Mouse (Mus musculus) cerebellum, postnatal 14 days (tissue): ENCODE data around the gene Snap29.

Experiments used
- DNase-seq, 2 experiments: peaks; one replicate each; pipeline ENCODE4 v3.0.0; 2021; ENCODE audit warnings: mixed read lengths in 2 of 2

The Snap29 gene

GRCm38 (mm10) chr16:17405736-17406443 is at the start of gene Snap29, which contains the start of gene Pi4ka:
Gene Snap29, plus strand, starts transcription at chr16:17405986.
Gene Pi4ka, minus strand, starts transcription at chr16:17406314.
- DNase-seq: peak; percentile 100

DNA sequence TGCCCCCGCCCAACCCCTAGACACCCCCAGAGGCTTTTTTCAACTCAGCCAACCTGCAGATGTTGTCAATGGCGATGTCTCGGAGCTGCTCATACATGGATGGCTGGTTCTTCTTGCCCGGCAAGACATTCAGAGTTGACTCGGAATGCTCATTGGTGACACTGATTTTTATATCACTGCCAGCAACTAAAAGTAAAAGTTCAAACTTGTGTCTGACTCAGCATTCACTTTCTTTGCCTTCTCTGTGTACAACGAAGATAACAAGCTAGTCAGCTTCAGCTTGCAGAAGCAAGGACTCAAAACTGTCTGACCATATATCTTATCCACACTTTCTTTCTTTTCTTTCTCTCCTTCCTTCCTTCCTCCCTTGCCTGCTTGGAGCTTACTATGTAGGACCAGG is 49.8 kb upstream of the Snap29 start:
- no peak for DNase-seq

DNA sequence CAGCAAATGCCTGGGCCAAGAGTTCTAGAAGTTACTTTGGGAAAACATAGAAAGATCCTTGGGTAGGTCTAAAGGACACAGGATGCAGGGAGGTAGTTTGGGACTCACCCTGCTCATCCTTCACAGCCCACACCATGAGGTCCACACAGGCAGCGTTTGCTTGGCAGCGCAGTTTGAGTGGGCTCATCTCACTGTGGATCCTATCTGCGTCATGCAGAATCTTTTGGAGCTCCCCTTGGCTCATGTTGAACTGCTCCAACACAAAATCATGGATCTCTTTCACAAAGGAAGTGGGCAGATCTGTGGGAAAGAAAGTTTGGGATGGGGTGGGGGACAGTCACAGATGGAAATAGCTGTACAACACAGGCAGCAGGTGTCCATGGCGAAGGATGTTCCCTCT is 47.0 kb upstream of the Snap29 start:
- DNase-seq: no peak

GRCm38 (mm10) chr16:17382306-17382705 is 23.5 kb upstream of the Snap29 start:
- no peak for DNase-seq

DNA sequence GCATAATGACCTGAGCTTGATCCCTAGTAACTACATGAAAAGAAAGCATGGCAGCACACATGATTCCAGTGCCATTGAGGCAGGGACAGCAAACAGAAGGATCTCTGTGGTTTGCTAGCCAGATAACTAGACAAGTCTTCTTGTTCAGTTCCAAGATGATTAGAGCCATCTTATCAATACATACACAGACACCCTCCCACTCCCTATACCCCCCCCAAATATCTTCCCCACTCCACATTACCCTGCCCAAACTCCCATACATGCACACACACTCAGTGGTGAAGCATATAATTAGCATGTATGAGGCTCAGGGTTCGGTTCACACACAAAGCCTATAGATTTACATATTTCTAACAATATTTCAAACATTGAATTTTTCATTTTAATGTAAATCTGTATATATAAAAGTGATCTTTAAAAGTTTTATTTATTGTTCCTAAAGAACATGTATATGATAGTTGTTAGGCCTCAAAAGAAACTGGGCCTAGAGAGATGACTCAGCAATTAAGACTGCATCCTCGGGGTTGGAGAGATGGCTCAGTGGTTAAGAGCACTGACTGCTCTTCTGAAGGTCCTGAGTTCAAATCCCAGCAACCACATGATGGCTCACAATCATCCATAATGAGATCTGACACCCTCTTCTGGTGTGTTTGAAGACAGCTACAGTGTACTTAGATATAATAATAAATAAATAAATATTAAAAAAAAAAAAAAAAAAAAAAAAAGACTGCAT is 22.0 kb upstream of the Snap29 start:
- no peak for DNase-seq

GRCm38 (mm10) chr16:17392784-17393183 is 13.0 kb upstream of the Snap29 start:
- no peak for DNase-seq

DNA sequence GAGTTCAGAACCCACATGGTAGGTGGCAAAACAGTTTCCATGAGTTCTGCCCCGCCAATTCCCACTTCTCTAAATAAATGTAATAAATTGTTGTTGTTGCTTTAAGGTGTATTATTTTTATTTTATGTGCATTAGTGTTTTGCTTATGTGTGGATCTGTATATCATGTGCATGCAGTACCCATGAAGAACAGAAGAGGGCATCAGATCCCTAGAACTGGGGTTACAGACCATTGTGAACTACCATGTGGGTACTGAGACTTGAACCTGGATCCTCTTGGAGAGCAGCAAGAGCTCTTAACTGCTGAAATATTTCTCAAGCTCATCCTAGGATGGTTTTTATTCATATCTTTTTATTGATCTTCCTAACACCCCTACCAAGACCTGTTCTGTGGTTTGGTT is 2.9 kb upstream of the Snap29 start:
- DNase-seq: peak; percentile 44 to 70

- DNase-seq: peak; percentile 72 to 78
Observed at GRCm38 (mm10) chr16:17405271-17405696, 502 bp upstream of the Snap29 start.

DNA sequence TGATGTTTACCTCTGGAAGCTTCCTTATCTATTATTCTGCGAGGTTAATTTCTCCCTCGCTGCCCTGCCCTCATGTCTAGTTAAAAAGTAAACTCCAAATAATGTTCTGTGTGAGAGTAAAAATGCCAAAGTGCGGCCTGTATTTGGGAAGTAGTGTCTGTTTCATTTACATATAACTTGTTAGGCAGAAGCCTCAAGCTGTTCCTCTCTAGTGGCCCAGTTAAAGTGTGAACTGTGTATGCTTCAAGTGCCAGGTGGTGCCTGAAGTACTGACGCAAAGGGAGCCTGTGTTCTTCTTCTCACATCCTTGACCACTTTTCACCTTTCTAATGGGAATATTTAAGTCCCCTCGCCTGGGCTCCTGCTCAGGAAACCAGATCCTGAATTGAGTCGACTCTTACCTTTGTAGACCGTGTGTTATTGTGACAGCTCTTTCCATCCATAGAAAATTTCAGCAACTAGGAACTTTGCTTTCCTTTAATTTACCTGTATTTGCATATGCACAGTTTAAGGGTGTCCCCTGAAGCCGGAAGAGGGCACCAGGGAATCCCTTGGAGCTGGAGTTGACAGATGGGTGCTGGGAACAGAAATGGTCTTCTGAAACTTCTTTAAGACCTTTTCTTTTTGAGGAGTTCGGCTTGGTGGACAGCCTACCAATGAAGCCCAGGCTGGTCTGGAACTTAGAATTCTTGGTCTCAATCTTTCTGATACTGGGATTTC is 886 bp downstream of the Snap29 start:
- DNase-seq: peak in 1 of 2 experiments; percentile 19

GRCm38 (mm10) chr16:17409046-17409445 is 3.3 kb downstream of the Snap29 start:
- no peak for DNase-seq

DNA sequence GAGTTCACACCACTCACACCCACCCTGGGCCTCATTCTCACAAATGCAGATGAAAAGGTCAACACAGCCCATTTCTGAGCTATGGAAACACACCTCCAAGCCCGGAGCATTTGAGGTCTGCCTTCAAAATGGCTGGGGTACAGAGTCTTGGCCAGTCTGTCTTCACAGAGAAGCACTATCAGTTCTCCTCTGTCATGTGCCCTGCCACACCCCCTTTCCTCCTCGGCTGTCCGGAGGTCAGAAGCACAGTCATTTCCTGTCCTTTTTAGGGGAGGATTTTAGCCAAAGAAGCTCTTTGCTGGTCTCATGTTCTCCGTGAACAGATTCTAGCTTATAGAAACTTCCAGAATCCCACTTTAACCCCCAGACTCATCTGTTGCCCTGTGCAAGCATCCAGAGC is 4.4 kb downstream of the Snap29 start:
- no peak for DNase-seq

GRCm38 (mm10) chr16:17423021-17423420 is 17.2 kb downstream of the Snap29 start:
- DNase-seq: no peak

DNA sequence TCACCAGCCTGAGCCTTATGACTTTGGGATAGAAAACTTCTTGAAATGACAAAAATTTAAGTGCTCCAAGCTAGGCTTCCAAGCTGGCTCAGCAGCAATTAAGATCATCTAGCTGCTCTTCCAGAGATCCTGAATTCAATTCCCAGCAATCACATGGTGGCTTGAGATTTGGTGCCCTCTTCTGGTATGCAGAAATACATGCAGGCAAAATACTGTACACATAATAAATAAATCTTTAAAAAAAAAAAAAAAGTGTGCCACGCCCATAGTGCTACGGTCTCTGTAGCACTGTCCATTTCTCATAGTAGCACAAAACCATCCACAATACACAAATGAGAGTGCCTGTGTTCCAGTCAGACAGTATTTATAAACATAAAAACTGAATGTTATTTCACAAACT is 26.8 kb downstream of the Snap29 start:
- DNase-seq: peak in 1 of 2 experiments; percentile 11

- peak; percentile 98 to 99 for DNase-seq
Observed at GRCm38 (mm10) chr16:17451541-17452372, 46.0 kb downstream of the Snap29 start, which contains the start of gene Crkl. Gene Crkl, plus strand, starts transcription at chr16:17451987.

- DNase-seq: peak; percentile 67 to 70
Observed at GRCm38 (mm10) chr16:17452373-17452715, 46.6 kb downstream of the Snap29 start.

GRCm38 (mm10) chr16:17456901-17457300 is 51.1 kb downstream of the Snap29 start:
- no peak for DNase-seq

DNA sequence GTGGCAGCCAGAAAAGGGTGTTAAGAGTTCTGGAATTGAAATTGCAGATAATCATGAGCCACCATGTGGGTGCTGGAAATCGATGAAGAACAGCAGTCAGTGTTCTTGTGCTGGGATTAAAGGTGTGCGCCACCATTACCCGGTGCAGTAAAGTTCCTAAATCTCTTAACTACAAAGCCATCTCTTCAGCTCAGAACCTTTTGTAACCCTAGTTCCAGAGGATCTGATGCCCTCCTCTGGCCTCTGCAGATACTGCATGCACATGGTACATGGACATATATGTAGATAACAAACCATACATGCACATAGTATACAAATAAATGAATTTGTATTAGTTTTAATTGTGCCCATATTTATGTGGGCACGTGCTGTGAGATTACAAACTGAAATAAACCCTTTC is 54.5 kb downstream of the Snap29 start:
- DNase-seq: peak; percentile 33 to 48

DNA sequence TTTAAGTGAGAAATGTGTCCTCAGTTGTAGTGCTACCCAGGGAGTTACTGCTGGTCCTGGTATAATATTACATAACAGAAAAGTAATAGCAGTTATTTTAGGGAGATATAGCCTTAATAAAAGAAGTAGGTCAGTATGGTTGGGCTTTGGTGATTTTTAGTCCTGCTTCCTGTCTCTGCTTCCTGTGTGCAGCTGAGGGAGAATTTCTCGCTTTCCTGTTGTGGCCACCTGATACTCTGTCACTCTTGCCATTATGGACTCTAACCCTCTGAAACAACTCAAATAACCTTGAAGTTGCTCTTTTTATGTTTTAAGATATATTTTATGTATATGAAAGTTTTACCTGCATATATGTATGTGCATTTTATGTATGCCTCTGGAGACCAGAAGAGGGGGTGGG is 55.8 kb downstream of the Snap29 start:
- DNase-seq: no peak

GRCm38 (mm10) chr16:17463184-17463583 is 57.4 kb downstream of the Snap29 start:
- DNase-seq: no peak

DNA sequence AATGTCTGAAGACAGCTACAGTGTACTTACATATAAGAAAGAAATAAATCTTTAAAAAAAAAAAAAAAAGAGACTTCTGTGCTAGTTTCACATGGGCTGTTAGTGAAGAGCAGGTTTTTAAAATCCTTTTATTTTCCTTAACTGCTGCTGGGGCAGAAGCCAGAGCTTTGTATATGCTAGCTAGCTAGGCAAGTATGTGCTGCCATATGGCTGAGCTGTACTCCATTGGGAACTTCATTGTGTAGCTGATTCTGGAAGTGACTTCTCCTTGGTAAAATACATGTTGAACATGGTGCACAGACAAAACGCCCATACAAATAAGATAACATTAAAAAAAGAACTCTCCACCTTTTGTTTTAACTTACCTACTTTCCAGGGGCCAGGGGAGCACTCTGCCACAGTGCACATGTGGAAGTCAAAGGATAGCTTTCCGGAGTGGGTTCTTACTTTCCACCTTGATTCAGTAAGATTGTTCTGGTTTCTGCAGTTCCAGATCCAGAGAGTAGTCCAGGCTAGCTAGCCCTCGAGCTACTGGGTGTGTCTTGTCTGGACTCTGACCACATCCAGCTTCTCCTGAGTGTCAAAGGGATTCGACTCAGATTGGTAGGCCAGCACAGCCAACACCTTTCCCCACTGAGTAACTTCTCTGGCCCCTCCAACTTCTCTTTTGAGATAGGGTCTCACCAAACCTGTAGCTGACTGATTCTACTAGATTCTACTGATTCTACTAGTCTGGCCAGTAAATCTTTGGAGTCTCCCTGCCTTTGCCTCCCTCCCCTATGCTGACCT is 61.3 kb downstream of the Snap29 start:
- no peak for DNase-seq

GRCm38 (mm10) chr16:17472498-17472897 is 66.7 kb downstream of the Snap29 start:
- DNase-seq: no peak

DNA sequence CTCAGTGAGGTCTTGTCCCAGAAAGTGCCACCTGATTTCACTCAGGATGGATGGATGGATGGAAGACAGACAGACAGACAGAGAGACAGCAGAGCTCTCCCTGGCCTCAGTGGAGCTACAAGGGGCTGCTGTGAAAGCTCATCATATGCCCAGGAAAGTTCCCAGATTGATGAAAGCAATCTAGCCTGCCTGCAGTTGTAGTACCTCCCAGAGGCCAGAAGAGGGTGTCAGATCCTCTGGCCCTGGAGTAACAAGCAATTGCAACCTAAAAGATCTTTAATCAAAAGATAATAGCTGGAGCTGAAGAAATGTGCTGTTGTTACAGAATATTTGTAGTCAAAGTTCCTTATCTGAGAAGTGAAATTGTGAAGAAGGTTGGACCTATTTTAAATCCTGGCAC is 68.3 kb downstream of the Snap29 start:
- DNase-seq: peak; percentile 65 to 66
